Mouse (Mus musculus) testis, adult 2 months (tissue): Measurements from ENCODE around the gene Axdnd1.

Experiments used
- CTCF ChIP-seq: fragments of 200-500 bp; IDR thresholded peaks from 2 replicates; pipeline ENCODE4 v1.5.1; 2012; ENCODE audit warnings: low read depth, mild to moderate bottlenecking, inconsistent platforms, low read length, moderate library complexity; ENCODE audit not compliant: control insufficient read depth, insufficient read depth, insufficient replicate concordance
- POLR2A ChIP-seq: fragments of 200-500 bp; IDR thresholded peaks from 2 replicates; pipeline ENCODE4 v1.6.1; 2012; ENCODE audit warnings: low read depth, mild to moderate bottlenecking, inconsistent platforms, low read length, moderate library complexity; ENCODE audit not compliant: control insufficient read depth

DNA sequence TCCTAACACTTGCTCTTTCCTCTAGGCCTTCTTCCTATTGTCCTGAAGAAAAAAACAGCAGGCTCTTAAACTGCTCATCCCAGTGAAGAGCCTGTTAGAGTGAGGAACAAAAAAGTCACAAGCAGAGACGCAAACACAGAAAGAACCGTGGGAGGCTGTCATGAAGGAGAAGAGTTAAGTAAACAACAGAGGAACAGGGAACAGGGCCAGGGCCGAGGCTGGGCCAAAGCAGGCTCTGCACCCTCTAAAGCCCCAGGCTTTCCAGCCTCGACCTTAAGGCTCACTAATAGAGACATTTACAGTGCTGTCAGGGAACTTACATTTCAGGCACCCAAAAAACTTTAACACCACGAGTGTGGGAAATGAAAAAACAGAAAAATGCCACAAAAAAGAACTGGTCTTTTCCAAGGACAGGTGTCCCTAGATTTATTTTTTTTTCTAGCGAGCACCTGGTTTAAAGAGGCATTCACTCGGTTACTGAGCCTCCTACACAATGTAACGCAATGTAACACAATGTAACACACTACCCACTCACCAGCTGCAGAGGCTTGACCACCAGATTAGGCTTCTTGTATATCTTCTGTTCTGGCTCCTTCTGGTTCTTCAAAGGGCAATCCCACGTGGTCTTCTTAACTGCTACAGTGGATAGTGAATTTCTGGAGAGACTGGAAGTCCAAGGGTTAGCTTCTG, 136.0 kb downstream of the Axdnd1 start:
- TF ChIP-seq CTCF: no peak
- TF ChIP-seq POLR2A: no peak
